Mouse (Mus musculus) regulatory T cell (primary cell): Measurements from ENCODE around the gene Sipa1l3.

Experiments
- in situ Hi-C: fragments of 300-600 bp; cut with MboI, MseI; formaldehyde crosslinking; loops from one replicate; pipeline ENCODE4 v1.15.1; 2025; ENCODE audit warnings: high pct_unique_total_duplicates

Sipa1l3 gene

DNA sequence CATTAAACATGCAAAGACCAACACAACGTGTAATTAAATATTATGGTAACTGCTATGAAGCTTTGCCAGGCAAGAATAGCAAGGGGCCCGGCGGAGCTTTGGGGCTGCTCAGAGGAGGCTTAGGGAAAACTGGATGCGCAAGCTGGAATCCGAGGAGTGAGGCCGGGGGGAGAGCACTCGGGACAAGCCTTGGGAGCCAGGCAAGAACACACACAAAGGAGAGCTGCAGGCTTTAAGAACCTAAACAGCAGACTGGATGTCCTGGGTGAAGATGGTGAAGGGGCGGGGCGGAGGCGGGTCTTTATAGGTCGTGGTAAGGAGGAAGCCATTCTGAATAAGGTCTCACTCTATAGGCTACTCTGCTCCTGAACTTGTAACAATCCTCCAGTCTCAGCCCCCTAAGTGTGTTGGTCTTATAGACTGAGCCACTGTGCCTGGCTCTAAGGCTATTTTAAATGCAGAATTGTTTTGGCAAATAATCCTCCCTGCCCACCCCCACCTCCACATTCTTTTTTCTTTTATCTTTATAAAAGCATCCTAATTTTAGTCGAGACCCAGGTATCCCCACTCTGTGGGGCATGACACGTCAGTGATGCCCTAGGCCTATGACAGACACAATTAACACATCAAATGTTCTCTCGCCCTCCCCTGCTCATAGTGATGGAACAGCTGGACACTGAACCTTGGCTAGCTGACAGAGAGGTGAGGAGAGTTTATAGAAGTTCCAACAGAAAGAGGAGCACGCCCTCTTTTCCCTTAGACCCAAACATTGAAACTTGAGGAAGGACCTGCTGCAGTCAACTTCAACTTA is 36.9 kb downstream of the Sipa1l3 start:
- in situ Hi-C loops, result loop anchor here (10.0 kb wide), 1 partner anchor 233 kb away; no protein-coding TSS in a partner anchor

DNA sequence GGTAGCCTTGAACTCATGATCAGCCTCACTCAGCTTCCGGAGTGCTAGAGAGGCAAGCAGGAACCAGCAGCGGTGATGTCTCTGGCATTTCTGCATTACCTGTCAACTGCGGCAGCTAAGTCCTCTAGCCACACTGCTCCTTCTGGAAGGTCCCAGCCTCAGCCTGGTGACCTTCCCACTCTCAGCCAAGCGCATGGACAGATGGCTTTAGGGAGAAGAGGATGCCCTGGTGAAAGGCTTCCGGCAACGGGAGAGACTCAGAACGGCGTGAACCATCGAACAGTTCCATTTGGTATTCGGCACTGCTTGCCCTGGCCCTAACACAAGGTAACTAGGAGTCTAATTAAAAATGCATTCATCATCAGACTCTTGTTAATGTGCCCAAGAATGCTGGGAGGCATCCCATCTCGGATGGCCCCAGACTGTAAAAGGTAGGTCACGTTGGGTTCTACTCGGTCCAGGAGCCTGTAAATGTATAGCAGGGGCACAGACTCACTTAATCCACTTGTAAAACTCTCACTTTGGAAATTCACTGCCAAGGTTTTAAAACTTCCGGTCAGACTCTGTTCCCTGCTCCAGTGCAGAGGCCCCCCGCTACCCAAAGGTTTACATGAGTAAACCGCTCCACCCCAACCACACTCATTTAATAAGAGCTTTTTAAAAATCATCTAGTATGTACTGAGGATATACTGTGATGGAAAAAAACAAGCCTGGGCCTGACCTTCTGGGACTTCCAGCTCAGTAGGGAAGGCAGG is 37.7 kb downstream of the Sipa1l3 start:
- in situ Hi-C loops, result loop anchor here (10.0 kb wide), 1 partner anchor 234 kb away; no protein-coding TSS in a partner anchor

DNA sequence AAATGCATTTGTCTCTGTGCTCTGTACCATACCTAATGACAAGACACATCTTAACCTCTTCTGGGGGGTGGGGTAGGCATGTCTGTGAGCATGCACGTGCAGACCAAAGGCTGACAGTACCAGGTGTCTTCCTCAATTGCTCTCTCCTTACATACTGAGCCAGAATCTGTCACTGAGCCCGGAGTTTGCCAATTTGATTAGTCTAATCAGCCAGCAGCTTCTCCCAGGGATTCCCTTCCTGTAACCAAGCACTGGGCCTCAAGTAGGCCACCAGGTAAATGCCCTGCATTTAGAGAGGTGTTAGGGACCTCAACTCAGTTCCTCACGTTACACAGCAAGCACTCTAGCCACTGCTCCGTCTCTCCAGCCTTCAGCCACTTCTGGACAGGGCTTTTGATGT is 38.3 kb downstream of the Sipa1l3 start:
- in situ Hi-C loops, result loop anchor here (10.0 kb wide), 1 partner anchor 235 kb away; no protein-coding TSS in a partner anchor

DNA sequence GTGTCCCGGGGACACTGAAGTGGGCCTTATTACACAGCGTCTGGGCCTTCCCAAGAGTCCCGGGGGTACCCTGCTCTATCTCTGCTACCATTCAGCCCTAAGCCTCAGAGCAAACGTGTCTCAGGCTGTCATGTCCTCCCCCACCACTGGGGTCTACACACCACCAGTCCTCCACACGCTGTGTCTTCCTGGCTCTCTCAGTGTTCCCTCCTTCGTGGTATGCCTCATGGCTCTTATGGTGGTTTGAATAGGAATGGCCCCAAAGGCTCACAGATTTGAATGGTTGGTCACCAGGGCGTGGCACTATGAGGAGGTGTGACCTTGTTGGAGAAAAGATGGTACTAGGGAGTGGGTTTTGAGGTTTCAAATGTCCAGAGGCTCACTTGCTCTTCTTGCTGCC is 43.4 kb downstream of the Sipa1l3 start:
- in situ Hi-C loops, result no loop called here

DNA sequence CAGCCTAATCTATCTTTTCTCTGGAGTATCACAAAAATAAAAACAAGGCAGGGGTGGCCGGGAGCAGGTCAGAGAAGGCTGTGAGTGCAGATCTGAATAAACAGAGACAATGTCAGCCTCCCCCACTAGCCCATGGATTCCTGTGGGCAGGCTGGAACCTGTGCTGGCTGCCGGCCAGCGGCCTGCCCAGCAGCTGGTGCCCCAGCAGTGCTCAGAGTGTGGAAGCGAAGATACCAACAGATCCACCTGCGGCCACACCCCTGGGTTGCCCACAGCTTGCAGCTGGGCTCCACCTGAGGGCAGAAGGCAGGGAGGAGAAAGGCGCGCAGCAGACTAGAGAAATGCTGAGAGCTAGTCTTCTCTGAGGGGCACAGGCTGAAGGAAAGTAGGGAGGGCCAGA is 47.1 kb downstream of the Sipa1l3 start:
- in situ Hi-C loops, result no loop called here

DNA sequence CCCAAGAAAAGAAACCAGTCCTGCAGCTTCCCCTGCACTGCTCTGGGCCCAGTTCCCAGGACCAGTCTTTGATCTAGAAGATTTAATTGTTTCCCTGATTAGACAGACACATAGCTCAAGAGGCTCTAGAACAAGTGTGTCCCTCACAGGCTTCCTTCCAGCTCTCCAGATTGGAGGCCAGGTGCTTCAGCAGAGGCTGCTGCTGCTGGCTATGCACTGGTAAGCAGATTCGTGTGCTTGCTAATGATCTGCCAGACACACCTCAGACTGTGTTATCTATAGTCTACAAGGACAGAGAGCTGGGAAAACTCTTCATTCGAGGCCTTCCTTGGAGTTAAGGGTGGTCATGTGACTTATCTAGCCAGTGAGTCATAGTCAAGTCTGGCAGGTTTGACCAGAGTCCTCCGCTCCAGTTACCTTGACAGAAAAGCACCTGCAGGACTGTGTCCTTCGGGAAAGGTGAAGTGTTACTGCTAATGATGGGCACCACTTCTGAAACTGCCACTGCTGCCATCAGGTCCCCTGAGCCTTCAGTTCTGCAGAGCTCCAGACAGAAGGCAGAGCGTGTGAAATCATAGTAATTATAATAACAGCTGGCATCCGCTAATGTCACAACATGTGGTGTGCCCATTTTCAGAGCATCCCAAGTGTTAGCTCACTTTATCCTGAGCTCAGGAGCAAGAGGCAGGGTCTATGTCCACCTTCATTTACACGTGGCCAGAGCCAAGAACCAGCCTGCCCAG is 48.7 kb downstream of the Sipa1l3 start:
- in situ Hi-C loops, result no loop called here

DNA sequence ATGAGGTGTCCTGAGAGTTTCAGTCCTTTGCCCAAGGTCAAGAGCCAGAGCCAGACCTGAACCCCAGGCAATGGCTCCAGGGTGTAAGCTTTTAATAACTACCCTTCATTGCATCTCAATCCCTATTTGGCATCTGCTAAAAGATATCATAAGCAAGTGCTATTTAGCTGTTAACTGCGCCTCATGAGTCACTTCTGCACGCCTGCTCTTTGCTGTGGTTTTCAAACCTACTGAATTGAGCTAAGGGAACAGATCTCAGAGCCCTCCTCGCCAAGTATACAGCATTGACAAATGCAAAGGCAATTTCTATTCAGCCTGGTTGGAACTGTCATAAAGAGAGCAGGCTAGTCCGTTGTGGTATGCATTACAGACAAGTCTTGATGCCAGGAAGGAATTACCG is 49.8 kb downstream of the Sipa1l3 start:
- in situ Hi-C loops, result no loop called here

GRCm38 (mm10) chr7:29466585-29466984 is 51.9 kb downstream of the Sipa1l3 start:
- in situ Hi-C loops, result no loop called here

GRCm38 (mm10) chr7:29465736-29466135 is 52.7 kb downstream of the Sipa1l3 start:
- in situ Hi-C loops, result no loop called here

GRCm38 (mm10) chr7:29462820-29463219 is 55.6 kb downstream of the Sipa1l3 start:
- in situ Hi-C loops, result no loop called here

- in situ Hi-C loops, result no loop called here
These were observed 56.3 kb downstream of the Sipa1l3 start for GRCm38 (mm10) chr7:29462178-29462577.

- in situ Hi-C loops, result no loop called here
These were observed 56.9 kb downstream of the Sipa1l3 start for GRCm38 (mm10) chr7:29461557-29461956.

DNA sequence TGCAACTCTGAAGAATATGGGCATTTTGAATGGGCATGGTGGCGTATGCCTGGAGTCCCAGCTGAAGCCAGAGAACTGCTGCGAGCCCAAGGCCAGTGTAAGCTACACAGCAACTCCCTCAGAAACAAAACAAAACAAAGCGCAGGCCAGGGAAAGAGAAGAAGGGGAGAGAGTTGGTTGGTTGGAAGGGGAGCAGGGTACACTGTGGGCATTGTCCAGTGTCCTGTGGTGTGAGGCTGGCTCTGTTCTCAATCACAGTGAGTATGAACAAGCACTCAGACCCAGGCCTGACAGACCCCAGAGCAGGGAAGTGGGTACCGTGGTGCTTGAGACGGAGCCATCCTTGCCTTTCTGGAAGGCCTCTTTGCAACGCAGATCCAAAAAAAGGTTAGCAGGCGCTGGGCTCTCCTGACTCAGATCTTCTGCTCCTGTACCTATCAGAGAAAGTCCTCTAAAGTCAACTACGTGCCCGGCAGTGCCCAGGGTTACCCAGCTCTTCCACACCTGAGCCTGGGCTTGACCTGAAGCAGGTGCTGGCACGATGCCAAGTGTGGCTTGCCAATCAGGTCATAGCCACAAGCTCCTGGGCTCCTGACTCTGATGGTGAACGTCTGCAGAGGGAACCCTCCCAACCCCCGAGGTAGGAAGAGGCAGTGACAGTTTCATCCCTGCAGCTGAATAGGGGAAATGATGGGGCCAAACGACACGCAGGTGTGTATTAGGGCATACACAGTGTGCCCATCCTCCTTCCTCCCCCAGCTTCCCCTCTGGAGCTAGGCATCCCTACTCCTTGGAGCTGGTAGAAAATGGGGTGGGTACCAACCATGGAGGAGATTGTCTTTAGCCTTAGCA is 59.3 kb downstream of the Sipa1l3 start:
- in situ Hi-C loops, result no loop called here

DNA sequence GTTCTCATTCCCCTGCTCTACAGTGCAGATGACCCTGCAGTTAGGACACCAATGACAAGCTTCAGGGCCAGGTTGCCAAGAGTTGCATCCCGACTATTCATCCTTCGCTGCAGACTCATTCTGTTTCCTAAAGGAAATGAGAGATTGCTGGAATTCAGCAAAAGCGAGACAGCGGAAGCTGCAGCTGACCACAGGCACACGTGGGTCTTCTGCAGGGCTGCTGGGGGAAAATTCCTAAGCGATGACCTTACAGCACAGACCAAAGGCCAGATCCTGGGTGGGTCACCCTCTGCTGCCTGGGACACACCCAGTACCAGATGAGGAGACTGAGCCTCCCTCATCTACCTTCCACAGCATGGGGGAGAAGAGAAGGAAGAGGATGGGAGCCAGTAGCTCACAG is 60.7 kb downstream of the Sipa1l3 start:
- in situ Hi-C loops, result no loop called here

GRCm38 (mm10) chr7:29456716-29457115 is 61.7 kb downstream of the Sipa1l3 start:
- in situ Hi-C loops, result no loop called here

DNA sequence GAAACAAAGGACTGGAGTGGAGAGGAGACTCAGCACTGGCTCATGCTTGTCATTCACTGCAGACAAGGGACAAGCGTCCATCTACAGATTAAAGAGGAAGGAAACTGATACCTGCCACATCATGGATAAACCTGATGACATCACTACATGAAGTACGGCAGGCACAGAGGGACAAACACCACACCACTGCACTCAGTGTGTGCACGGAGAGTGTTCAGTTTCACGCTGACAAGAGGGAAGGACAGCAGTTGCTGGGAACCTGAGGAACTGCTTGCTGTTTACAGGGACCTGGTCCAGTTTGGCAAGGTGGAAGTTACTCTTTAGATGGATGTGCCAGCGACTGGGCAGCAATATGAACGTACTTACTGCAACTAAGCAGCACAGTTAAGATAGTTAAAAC is 62.9 kb downstream of the Sipa1l3 start:
- in situ Hi-C loops, result no loop called here

- in situ Hi-C loops, result no loop called here
These were observed 63.5 kb downstream of the Sipa1l3 start for GRCm38 (mm10) chr7:29454965-29455364.

DNA sequence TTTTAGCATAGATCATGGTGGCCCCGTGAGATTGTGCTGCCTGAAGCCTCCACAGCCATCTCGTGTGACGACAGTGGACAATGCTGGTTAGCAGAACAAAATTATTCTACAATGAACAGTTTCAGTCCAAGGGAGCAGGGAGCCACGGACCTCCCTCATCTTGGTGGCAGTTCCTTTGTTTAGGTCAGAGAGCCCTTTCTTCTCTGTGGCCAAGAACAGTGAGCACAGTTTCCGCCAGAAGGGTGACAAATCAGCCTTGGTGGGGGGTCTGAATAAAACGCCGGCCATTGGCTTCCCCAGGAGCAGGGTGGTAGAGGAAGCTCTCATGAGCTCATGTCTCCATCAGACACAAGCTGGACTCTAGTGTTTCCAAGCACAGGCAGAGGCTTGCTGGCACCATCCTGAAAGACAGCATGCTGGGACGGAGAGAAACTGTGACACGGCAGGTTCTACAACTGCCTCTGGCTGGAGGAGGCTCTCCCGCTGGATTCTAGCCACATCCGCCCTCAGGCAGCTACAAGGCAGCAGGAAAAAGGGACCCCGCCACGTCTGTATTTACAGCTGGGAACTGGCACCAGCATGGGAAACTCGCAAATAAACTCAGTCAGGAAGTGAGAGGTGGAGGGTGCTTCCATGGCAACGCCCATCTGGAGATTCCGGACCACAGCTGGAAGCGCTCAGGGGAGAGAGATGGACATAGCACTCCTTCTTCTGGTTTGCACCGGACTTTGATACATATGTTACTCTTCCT is 65.3 kb downstream of the Sipa1l3 start:
- in situ Hi-C loops, result no loop called here

DNA sequence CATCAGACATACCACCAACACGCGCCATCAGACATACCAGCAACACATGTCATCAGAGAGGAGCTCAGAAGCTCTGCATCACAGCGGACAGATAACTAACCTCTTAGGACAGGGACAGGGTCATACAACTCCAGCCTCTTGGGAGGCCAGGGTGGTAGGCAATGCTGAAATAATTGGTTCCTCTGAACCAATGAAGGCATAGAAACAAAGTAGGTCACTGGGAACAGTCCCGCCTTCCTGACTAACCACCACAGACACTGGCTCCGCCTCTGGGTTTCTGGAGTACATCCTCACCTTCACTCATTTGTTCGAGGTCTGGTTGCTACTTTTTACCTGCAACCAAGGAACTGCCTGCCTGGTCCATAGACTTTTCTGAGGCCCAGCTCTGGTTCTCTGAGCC is 66.1 kb downstream of the Sipa1l3 start:
- in situ Hi-C loops, result no loop called here

DNA sequence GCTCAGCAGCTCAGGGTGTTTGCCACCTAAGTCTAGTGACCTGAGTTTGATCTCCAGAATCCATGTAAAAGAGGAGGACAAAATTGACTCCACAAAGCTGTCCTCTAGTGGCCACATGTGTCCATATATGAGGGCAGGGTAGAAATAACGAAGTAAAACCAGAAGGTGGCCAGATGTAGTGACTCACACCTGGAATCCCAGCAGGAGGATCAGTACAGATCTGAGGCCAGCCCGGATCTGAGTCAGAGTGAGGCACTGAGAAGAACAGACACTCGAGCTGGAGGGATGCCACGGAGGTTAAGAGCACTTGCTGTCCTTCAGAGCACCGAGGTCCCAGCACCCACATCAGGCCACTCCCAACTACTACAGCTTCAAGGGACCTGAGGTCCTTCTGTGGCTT is 68.3 kb downstream of the Sipa1l3 start:
- in situ Hi-C loops, result no loop called here

DNA sequence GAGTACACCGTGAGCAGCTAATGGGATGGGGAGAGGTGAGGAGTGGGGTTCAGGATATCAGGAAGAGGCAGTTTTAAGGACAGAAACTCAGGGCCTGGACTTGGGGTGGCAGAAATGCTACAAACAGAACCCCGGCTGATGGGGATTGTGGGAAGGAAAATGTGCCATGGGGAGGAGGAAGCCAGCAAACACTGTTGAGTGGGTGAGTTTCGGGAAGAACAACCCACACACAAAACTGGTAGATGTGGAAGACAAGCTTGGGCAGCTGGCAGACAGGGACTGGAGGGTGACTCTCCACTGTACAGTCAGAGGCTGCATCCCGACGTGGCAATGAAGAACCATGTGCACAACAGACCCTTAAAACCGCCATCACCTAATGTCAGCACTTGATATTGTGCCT is 69.6 kb downstream of the Sipa1l3 start:
- in situ Hi-C loops, result no loop called here
